Mouse (Mus musculus) kidney, adult 8-10 months (tissue): ENCODE measurements around the gene Calr.
"Not testable (repeated sequence)": the region's sequence is repeated elsewhere in the genome, so short reads cannot be mapped to it uniquely, and the experiment has no call there.

Experiments
- DNase-seq, 2 experiments: peaks; one replicate each; pipeline ENCODE4 v3.0.0; 2022

Calr gene

GRCm38 (mm10) chr8:84844397-84845070 lies 2.2 kb downstream of the Calr start:
- no peak for DNase-seq

DNA sequence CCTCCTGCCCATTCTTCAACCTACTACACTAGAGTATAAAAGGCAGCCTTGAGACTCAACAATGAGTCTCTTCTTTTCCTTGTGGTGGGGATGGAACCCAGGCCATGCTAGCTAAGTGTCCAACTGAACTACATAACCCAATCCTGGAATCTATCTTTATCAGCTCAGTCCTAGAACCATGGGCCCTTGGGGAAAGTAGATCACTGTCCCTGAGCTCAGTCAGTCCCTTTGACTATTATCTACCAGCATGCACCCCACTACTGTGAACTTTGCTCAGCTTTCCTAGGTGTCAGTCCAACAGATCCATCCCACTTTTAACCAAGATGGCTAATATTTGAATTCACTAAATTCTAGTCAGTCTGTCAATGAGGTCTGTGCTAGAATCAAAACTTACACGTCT lies 5.2 kb downstream of the Calr start:
- DNase-seq, result no peak

- DNase-seq, result peak; percentile 91 to 93
Measured at GRCm38 (mm10) chr8:84840248-84840999, 6.3 kb downstream of the Calr start, which contains the start of gene Rad23a. TSS of gene Rad23a (minus strand) at chr8:84840665.

GRCm38 (mm10) chr8:84839875-84840247 lies 6.9 kb downstream of the Calr start:
- DNase-seq, result no peak

- DNase-seq, result no peak
Measured at GRCm38 (mm10) chr8:84839411-84839810, 7.3 kb downstream of the Calr start.

DNA sequence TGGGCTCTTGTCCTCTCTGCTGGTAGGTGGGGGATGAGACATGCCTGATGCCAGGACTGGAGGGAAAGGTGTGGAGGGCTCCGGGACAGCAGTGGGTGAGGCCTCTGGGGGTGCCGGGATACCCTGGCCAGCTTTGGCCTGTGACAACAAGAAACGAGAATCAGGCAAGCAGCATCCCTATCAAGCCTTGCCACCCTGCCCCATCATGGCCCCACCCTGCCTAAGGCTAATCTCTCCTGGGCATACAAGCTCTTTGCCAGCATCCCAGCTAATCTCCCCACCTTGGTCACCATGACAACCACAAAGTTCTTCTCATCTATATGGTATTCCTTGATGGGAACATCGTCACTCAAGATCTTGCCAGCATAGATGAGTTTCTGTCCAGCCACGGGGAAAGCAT lies 8.2 kb downstream of the Calr start:
- DNase-seq, result no peak

- DNase-seq, result no peak
Measured at GRCm38 (mm10) chr8:84837912-84838470, 8.7 kb downstream of the Calr start.

DNA sequence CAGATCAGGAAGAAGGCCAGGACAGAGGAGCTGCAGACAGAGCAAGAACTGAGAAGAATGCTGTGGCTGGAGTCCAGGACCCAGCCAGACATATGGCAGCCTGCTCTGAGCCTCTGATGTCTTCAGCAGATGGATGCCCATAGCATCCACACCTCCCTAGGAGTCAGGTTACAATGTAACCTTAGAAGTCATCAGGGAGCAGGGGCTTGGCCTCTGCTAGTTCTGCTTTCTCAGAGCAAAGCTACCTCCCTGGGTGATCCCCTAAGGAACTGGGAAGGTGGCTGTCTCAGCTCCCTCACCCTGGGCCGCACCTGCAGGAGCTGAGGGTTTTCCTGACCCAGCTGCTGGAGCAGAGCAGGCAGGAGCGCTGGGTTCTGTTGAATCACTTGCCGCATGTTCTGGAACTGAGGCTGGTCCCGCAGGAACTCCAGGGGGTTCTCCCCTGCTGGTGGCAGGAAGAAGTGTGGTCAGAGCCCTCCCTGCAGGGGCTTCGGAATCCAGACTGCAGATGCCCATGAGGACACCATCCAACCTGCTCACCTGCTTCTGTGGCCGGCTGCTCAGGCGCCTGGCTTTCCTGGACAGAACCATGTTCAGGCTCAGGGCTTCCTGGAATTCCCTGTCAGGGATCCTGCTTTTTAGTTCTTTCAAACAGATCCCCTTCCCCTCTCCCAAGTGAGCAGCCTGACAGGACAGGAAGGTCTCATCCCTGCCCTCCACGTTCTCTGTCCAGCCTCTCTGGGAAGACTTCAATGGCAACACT lies 9.4 kb downstream of the Calr start:
- DNase-seq, result no peak

DNA sequence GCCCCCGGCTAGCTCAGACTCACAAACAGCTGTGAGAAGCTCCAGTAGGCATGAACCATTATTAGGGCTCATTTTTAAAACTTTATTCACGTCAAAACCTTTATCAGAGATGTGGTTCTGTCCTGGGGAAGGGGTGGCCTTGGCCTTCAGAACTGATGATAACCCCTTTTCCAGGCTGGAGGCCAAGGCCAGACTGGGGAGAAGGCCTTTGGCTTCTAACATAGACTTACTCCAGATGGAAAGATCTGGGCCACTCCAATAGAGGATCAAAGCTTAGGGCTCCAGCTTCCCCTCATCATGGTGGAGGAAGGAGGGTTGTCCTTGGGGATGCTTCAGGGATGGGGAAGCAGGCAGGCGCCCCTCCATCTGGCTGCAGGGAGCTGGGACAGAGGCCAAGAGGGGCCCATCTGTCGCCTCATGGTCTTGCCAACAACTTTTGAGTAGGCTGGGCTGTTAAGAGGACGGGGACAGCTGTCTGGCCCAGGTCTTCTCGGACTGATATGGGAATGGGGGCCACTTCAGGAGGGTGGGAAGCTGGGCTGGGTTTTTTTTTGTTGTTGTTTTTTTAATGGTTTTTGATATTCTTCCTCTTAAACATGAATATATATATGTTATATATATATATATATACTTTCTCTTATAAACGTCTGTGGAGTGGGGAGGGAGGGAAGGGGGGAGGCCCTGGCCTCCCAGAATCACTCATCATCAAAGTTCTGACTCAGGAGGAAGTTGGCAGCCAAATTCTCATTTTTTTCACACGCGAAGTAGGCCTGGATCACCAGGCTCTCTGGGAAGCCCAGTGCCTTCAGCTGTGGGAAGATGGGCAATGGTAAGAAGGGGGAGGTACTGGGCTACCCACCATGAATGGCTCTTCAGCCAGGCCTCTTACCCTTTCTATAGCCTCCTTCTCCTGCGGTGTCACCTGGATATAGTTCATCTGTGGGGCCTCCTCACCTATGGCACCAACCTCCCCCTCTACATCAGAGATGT lies 11.6 kb downstream of the Calr start:
- DNase-seq, result no peak

GRCm38 (mm10) chr8:84834002-84834865 lies 12.5 kb downstream of the Calr start:
- DNase-seq, result no peak

DNA sequence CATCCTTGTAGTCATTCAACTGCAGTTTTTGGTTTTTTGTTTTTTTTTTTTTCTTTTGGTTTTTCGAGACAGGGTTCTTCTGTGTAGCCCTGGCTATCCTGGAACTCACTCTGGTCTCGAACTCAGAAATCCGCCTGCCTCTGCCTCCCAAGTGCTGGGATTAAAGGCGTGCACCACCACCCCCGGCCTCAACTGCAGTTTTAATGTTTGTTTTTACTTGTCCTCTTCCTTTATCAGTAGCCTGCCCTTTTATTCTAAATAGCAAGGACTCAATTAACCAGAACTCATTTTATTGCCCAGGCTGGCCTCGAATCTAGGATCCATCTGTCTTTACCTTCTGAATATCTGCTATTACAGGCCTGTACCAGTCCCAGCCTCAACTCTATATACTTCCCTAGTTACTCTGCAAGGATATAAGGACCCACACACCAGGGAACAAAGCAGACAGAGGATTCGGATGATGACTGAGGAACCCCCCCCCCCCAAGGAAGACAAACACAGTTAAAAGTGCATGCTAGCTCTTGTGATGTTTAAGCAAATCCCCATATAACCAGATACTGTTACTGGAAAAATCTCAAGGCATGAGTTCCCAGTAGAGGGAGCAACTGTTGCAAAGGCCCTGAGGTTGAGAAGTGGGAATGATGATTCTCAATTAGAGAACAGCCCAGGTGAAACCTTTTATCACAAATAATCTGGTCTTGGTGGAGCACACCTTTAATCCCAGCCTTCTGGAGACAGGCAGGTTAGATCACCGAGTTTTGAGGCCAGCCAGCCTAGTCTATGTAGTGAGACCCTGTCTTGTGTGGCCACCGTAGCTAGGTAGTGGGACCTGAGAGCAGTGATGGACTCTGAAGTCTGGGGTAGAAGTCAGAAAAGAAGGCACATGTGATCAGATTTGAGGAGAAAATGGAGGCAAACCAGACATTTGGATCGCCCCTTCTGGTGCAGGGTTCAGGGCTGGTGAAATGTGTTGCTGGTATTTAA lies 13.7 kb downstream of the Calr start:
- DNase-seq, result no peak

GRCm38 (mm10) chr8:84832034-84832717 lies 14.6 kb downstream of the Calr start:
- DNase-seq, result peak; percentile 63 to 73

GRCm38 (mm10) chr8:84831490-84831889 lies 15.2 kb downstream of the Calr start, which contains the start of gene Gadd45gip1:
TSS of gene Gadd45gip1 (plus strand) at chr8:84831522.
- DNase-seq, result peak in 1 of 2 experiments; percentile 38

DNA sequence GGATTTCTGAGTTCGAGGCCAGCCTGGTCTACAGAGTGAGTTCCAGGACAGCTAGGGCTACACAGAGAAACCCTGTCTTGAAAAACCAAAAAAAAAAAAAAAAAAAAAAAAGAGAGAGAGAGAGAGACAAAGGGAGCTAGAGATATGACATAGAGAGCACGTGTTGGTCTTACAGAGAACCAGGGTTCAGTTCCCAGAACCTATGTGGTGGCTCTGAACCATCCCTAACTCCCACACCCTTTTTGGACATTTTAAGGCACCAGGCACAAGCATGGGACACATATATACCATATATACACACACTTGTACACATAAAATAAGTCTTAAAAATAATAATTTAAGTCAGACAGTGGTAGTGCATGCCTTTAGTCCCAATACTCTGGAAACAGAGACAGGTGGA lies 20.2 kb downstream of the Calr start:
- DNase-seq, result not testable (repeated sequence)

- no peak for DNase-seq
Measured at GRCm38 (mm10) chr8:84825636-84826035, 21.1 kb downstream of the Calr start.

GRCm38 (mm10) chr8:84823653-84824052 lies 23.1 kb downstream of the Calr start:
- DNase-seq, result peak in 1 of 2 experiments; percentile 54

DNA sequence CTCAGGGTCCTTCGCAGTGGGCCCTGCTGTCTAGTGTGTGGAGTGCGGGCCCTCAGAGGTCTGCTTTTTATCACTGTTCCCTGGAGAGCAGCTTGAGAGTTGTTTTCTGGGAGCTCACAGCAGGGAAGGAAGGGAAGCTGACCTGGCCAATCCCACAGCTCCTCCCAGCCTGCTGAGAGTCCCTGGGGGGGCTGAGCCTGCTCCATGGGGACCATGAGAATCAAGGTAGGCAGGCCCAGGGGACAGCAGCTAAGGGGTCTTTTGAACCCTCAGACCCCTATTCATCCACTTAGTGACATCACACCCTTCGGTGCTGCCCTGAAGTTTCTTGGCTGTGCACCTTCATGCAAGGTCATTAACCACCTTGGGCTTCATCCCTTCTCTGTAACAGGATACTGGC lies 24.0 kb downstream of the Calr start, which contains the start of gene Dand5:
Gene Dand5, minus strand, starts transcription at position 101 of the 400 bp plus-strand sequence.
- no peak for DNase-seq

GRCm38 (mm10) chr8:84816117-84816516 lies 30.6 kb downstream of the Calr start:
- no peak for DNase-seq

DNA sequence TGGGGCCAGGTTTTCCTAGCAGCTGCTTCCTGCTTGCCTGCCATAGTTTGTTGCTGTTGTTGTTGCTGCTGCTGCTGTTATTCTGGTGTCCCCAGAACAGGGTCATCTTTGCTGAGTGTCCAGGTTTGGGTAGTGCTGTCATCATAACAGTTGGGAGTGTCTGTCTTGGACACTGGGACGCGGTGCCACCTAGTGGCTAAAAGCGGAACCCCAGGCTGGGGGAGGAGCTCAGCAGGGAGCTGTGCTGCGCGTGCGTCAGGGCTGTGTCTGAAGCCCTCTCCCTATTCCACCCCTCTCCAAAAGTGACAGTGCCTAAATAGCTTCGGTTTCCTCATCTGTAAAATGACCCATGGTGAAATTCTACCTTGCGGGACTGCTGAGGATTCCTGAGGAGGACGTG lies 31.2 kb downstream of the Calr start:
- DNase-seq, result peak; percentile 88 to 96
